Mouse (Mus musculus): ENCODE measurements around the gene 1700086D15Rik.
A peak's percentile ranks its signal among the peaks of the same experiment; 100 is the strongest.

1700086D15Rik gene

DNA sequence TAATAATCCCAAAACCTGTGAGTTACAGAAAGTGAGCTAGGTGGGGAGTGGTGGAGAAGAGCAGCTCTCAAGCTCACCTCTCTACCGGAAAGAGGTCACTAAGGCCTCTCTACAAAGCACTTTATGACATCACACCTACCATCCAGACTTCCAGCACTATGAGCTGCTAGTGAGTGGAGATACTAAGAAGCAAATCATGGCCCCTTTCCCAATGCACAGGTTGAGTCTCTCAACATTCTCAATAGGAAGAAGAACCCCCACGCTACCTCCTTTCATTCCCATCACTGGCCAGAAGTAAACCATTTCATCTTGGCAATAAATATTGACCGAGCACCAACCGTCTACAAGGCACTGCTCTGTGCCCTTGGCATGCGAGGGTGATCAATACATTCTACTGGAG, at the start of gene 1700086D15Rik:
1700086D15Rik (minus strand) TSS at position 101 of the 400 bp plus-strand sequence.
- no peak for DNase-seq (ENCODE audit: low spot score in 2 of 2)

DNA sequence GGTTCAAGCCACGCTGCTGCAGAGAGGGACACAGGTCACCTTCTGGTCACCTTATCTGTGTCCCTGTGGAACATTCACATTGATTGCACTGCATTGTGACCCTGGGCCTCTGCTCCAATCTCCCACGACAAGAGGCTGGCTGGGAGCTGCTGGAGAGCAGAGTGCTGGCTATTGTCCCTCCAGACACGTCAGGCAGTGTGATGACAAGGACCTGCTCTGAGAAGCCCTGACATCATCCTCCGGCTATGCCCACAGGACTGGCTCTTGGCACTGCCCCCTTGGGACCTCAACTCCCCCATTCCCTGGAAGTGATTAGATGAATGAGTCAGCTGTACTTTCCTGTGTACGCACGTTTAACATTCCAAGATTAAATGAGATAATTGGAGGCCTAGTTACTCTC, 49.8 kb upstream of the 1700086D15Rik start:
- DNase-seq (ENCODE audit: low spot score in 2 of 2): no peak

DNA sequence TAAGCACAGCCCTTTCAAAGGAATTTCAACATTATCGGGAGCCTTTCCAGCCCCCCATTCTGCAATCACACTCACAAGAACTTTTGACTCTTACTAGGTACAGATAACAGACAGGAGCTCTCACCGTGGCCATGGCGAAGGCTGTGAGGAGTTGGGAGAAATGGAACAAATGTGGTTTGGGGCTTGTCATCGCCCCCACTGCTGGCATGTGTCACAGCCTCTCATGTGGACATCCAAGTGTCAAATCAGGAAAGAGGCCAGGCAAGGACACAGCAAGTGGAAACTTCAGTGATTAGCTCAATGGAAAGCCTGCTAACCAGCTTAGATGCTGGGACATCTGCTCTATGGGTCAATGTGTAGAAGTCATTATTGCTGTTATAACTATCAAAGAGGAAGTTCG, 45.6 kb upstream of the 1700086D15Rik start:
- no peak for DNase-seq (ENCODE audit: low spot score in 2 of 2)

DNA sequence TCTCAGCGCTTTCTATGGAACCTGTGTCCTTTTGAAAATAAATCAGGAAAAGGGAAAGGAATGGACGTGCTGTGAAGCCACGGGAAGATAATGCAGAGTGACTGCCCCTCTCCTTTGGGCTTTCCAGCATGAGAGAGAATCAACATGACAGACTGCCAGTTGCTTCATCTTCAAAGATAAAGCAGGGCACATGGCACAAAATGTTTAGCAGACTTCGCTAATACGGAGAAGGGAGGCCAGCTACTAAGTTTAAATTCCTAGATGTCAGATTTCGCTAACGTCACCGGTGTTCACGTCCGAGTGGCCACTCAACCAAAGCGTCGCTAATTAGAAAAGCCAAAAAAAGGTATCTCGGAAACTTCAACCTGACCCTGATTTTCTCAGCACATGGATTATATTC, 45.0 kb upstream of the 1700086D15Rik start:
- DNase-seq (ENCODE audit: low spot score in 2 of 2): no peak

- no peak for DNase-seq (ENCODE audit: low spot score in 2 of 2)
These were observed 43.3 kb upstream of the 1700086D15Rik start for GRCm38 (mm10) chr11:65203020-65203419.

GRCm38 (mm10) chr11:65202236-65202635, 42.5 kb upstream of the 1700086D15Rik start:
- no peak for DNase-seq (ENCODE audit: low spot score in 2 of 2)

DNA sequence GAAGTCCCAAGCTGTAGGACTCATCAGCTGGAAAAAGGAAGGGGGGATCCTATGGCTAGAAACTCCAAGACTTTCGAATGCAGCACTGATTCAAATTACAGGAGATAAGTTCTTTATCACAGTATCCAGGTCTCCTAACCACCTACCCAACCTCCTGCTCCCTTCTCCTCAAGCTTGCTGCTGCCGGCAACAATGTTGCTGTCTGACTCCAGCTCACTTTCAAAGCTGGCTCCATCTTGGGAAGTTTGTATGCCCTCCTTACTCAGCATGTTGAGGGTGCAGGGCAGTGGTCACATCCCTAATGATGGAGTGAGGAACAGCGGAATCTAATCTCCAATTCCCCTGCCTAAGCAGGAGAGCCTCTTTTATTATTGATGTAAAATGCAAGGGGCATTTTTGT, 38.3 kb upstream of the 1700086D15Rik start:
- DNase-seq (ENCODE audit: low spot score in 2 of 2): no peak

- DNase-seq (ENCODE audit: low spot score in 2 of 2): peak; percentile 74 to 87
These were observed 37.6 kb upstream of the 1700086D15Rik start for GRCm38 (mm10) chr11:65197280-65197679.

DNA sequence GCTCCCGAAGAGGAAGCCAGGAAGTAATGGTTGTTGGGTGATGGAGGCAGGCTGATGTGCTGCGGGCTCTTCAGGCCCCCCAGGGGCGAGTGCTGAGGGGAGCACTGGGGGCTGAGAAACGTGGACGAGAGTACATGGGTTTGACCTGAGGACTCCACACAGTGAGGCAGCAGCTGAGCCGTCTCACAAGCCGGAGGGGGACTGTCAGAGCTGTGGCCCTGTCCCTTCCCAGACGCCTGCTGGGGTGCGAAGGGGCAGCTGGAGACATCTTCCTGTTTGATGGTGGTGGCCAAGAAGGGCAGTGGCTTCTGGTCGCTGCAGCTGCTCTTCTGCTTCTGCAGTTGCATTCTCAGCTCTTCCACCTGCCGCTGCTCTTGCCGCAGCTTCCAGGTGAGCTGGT, 27.3 kb upstream of the 1700086D15Rik start:
- no peak for DNase-seq (ENCODE audit: low spot score in 2 of 2)

- no peak for DNase-seq (ENCODE audit: low spot score in 2 of 2)
These were observed 25.4 kb upstream of the 1700086D15Rik start for GRCm38 (mm10) chr11:65185114-65185513.

GRCm38 (mm10) chr11:65170121-65170750, 10.5 kb upstream of the 1700086D15Rik start:
- DNase-seq (ENCODE audit: low spot score in 2 of 2): no peak

DNA sequence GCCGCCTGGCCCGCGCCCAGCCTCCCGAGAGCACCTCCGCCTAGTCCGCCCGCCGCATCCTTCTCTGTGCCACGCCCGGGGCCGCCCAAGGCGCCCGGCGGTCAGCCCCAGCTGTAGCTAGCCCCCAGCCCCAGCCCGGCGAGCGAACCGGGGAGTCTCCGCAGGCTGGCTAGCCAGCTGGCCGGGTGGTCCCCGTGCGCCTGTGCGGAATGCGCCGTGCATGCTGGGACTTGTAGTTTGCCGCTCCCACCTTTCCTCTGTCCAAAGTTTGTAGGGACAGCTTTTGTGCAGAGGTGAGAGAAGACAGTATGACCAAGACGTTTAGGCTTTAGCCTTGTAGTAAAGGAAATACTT, 3.1 kb upstream of the 1700086D15Rik start, which contains the start of gene Arhgap44:
Arhgap44 (minus strand) TSS at position 195 of the 354 bp plus-strand sequence.
- DNase-seq (ENCODE audit: low spot score in 2 of 2): peak; percentile 85 to 87

GRCm38 (mm10) chr11:65161881-65162766, 2.4 kb upstream of the 1700086D15Rik start:
- DNase-seq (ENCODE audit: low spot score in 2 of 2): peak; percentile 46 to 57

- peak; percentile 34 to 63 for DNase-seq (ENCODE audit: low spot score in 2 of 2)
These were observed 1.5 kb upstream of the 1700086D15Rik start for GRCm38 (mm10) chr11:65160991-65161880.

GRCm38 (mm10) chr11:65158658-65158990, 1.1 kb downstream of the 1700086D15Rik start:
- DNase-seq (ENCODE audit: low spot score in 2 of 2): no peak

- no peak for DNase-seq (ENCODE audit: low spot score in 2 of 2)
These were observed 1.6 kb downstream of the 1700086D15Rik start for GRCm38 (mm10) chr11:65157966-65158657.

DNA sequence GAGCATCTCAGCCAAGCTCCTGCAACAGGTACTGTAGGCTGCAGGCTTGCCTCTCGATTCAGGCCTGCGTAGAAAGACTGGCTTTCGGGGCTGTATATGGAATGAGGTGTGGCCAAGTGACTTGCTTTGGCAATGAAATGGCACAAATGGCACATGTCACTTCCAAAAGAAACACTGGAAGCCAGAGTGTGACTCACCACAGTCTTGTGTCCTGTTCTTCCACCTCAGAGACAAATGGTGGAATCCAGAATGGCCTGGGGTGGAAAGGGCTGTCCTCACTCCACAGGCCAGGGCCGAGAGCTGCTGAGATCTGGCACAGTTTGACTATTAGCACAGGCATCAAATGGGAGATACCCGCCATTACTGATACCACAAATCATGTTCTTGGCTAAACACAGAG, 6.7 kb downstream of the 1700086D15Rik start:
- DNase-seq (ENCODE audit: low spot score in 2 of 2): no peak

- DNase-seq (ENCODE audit: low spot score in 2 of 2): no peak
These were observed 11.2 kb downstream of the 1700086D15Rik start for GRCm38 (mm10) chr11:65148441-65148840.

DNA sequence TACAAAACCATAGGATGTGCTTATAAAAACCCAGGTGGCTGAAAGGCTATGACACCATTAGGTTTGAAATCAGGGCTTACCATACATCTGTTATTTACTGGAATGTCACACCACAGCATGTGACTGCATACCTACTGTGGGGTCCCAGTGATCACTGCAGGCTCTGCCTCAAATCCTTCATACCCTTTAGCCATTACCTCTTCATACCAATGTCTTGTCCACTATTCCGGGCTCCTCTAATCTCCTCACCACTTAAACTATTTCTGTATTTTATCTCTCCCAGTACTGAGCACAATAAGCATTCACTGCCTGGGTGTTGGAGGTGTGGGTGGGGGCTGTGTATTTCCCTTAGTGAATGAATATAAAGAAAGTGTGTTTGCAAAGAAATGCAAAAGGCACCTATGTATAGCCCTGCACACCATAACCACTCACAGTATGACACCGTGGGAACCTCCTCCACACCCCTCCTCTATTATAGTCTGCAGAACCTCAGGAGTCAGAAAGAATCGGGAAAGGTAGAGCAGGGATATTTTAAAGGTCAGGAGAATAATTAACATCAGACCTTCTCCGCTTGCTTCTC, 16.8 kb downstream of the 1700086D15Rik start:
- DNase-seq (ENCODE audit: low spot score in 2 of 2): no peak

DNA sequence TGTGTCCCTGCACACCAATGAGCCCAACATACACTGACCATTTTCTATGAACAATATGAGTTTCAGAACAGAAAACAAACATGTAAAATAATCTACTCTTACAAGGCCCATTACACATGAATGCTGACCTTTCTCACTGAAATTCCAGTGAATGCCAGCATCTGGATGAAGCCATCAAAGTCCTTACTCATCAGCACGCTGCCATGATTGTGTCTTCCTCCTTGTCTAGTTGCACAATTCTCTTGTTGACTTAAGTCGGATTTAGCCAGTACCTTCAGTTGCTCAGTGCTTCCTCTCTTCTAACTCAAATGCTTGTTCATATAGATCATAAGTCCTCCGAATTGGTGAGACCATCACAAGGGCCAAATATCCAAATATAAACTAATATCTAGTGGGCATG, 20.7 kb downstream of the 1700086D15Rik start:
- DNase-seq (ENCODE audit: low spot score in 2 of 2): no peak

DNA sequence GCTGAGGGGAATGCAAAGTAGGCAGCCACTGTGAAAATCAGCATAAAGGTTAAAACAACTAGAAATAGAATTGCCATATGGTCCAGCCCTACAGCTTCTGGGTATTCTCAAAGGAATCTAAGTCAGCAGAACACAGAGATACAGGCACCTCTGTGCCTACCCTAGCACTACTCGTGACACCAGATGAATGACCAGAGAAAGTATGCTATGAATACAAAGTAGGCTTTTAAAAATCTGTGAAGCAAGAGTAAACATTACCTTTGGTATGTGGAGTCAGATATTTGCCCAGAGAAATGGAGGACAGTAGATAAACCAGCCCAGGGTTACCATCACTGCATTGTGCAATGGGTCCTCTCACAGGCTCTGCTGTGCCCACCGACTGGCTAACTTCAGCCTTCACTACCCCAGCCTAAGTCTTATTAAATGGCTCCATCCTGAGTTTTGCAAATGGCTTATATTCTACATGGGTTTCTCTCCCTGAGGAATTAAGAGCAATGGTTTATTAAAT, 22.5 kb downstream of the 1700086D15Rik start:
- no peak for DNase-seq (ENCODE audit: low spot score in 2 of 2)
